Mouse (Mus musculus) hindbrain, embryonic 10.5 days (tissue): ENCODE data around the gene Ets1. TPM values are rescaled to one million over a fixed set of nuclear protein-coding genes. Genes with fewer than 3 reads are reported as not detected.

Source experiments
- DNase-seq: peaks from one replicate; pipeline ENCODE4 v3.0.0-alpha.2; 2017; ENCODE audit warnings: low spot score
- H3K27ac ChIP-seq: fragments of 300-500 bp; sonication (generic); 2 replicates; pipeline ENCODE4 v1.5.1; 2016; ENCODE audit warnings: mild to moderate bottlenecking, moderate library complexity
- H3K27me3 ChIP-seq: fragments of 300-500 bp; sonication (generic); 2 replicates; pipeline ENCODE4 v1.6.1; 2016; ENCODE audit warnings: mild to moderate bottlenecking; ENCODE audit not compliant: poor library complexity, insufficient read depth, severe bottlenecking
- H3K36me3 ChIP-seq: fragments of 300-500 bp; sonication (generic); 2 replicates; pipeline ENCODE4 v1.6.1; 2016; ENCODE audit warnings: mild to moderate bottlenecking, moderate library complexity
- H3K4me1 ChIP-seq: fragments of 300-500 bp; sonication (generic); replicated peaks from 2 replicates; pipeline ENCODE4 v1.6.1; 2016; ENCODE audit warnings: mild to moderate bottlenecking
- H3K4me3 ChIP-seq: fragments of 300-500 bp; sonication (generic); 2 replicates; pipeline ENCODE4 v1.5.1; 2016; ENCODE audit warnings: mild to moderate bottlenecking, moderate library complexity
- H3K9me3 ChIP-seq: fragments of 300-500 bp; sonication (generic); 2 replicates; pipeline ENCODE4 v1.6.1; 2016; ENCODE audit warnings: mild to moderate bottlenecking, moderate library complexity
- WGBS: fragments of 180-500 bp; shearing (Covaris S2); methylation state at CpG from one replicate; pipeline ENCODE4 v1.1.7; 2016; 5-methylcytosine and 5-hydroxymethylcytosine counted together
- polyA plus RNA-seq: library from polyadenylated mRNA; unstranded; fragments of >200 nt; fragmentation: Nextera tagmentation; extraction: Ambion mirVana; gene quantifications from 2 replicates; pipeline ENCODE4 v1.2.1, GENCODE M21; 2016

The Ets1 gene
- polyA plus RNA-seq, 1 experiment from 2014 or later = 29.0 TPM

- Histone ChIP-seq H3K4me1 (0 out of 2 replicates have a peak, but pooled peaks cover 2% of the 10 kb centered on the region), H3K9me3 (no peaks in the 10 kb centered on the region), H3K4me3 (no peak overlapping the region), H3K27ac (no peak overlapping the region), H3K27me3 (no peaks in the 10 kb centered on the region), H3K36me3 (no peaks in the 10 kb centered on the region)
- WGBS = 82% methylated on average over 5 of the region's 5 CpGs
- DNase-seq = no peak
Observed at GRCm38 (mm10) chr9:32758280-32758905, 122.4 kb downstream of the Ets1 start.

GRCm38 (mm10) chr9:32760649-32761157 lies 124.7 kb downstream of the Ets1 start:
- H3K27ac ChIP-seq = no peak overlapping the region
- H3K9me3 ChIP-seq = no peaks in the 10 kb centered on the region
- DNase-seq = no peak
- no peak overlapping the region for H3K4me3 ChIP-seq
- no peaks in the 10 kb centered on the region for H3K36me3 ChIP-seq
- H3K27me3 ChIP-seq = no peaks in the 10 kb centered on the region
- H3K4me1 ChIP-seq = peaks cover 4% of the 10 kb centered on the region; the same call in 1 of the 2 replicates
- 90% methylated on average over 4 of the region's 4 CpGs for WGBS

DNA sequence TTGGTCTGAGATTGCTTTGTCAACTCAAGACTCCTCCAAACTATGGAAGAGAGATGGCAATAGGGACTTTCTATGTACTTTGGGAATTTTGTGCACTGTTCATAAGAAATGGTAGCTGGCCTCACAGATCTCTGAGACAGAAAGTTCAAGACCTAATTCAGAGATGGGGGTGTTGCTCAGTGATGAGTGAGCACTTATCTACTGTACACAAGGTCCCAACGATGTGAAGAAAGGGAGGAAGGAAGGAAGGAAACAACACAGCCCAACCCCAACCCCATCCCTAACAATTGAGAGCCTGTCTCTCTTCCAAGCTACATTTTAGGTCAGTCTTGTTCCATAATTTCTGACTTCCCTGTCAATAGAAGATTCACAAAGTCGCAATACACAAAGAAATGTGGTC lies 125.3 kb downstream of the Ets1 start:
- Histone ChIP-seq H3K27me3 (no peaks in the 10 kb centered on the region), H3K36me3 (no peaks in the 10 kb centered on the region), H3K9me3 (no peaks in the 10 kb centered on the region), H3K4me1 (peaks cover 4% of the 10 kb centered on the region; the same call in 1 of the 2 replicates), H3K27ac (no peak overlapping the region), H3K4me3 (no peak overlapping the region)
- 88% methylated on average over 2 of the region's 2 CpGs for WGBS
- DNase-seq = no peak

DNA sequence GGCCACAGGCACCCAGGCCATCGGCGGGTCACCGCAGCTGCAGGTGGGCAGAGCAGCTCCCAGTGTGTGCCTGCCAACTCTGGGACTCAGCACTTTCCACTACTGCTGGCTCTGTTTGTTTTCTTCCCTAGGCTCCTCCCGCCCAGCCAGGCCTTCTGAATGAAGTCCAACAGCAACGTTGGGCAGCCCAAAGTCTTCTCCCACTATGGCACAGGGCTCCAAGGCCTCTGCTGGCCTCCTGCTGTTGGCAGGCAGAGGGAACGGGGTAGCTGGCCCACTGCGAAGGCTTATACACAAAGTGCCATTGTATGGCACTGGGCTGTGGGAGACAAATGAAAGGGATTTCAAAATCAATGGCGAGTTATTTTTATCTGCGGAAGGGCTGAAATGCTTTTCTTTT lies 128.4 kb downstream of the Ets1 start:
- Histone ChIP-seq H3K4me1 (peaks cover 4% of the 10 kb centered on the region; the same call in 1 of the 2 replicates), H3K27me3 (no peaks in the 10 kb centered on the region), H3K4me3 (no peak overlapping the region), H3K36me3 (no peaks in the 10 kb centered on the region), H3K9me3 (no peaks in the 10 kb centered on the region), H3K27ac (no peak overlapping the region)
- DNase-seq = no peak
- WGBS = 67% methylated on average over 9 of the region's 9 CpGs

DNA sequence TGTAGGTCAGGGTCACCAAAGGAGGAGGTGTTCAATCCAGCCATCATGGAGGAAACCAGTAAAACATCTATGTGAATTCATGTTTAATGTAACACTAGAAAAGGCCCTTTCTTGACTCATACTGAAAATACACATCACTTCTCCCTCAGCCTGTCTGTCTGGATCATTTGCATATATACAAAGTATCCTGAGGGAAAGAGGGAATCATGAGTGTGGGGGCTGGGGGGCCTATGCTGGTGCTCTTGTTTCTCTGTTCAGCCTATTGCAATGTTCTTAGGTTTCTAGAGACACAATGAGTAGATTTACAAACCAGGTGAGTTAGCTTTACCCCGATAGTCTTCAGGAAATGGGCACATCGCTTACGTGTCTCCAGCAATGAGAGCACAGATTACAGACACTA lies 129.1 kb downstream of the Ets1 start:
- WGBS = 97% methylated on average over 3 of the region's 3 CpGs
- H3K4me1 ChIP-seq = peaks cover 4% of the 10 kb centered on the region; the same call in 1 of the 2 replicates
- DNase-seq = no peak
- no peaks in the 10 kb centered on the region for H3K36me3 ChIP-seq
- H3K27me3 ChIP-seq = no peaks in the 10 kb centered on the region
- no peaks in the 10 kb centered on the region for H3K9me3 ChIP-seq
- no peak overlapping the region for H3K27ac ChIP-seq
- no peak overlapping the region for H3K4me3 ChIP-seq

- 61% methylated on average over 1 of the region's 1 CpGs for WGBS
- no peaks in the 10 kb centered on the region for H3K9me3 ChIP-seq
- no peak overlapping the region for H3K4me3 ChIP-seq
- no peaks in the 10 kb centered on the region for H3K36me3 ChIP-seq
- no peak for DNase-seq
- H3K27ac ChIP-seq = no peak overlapping the region
- no peaks in the 10 kb centered on the region for H3K27me3 ChIP-seq
- H3K4me1 ChIP-seq = no peaks in the 10 kb centered on the region
Observed at GRCm38 (mm10) chr9:32778866-32779265, 142.8 kb downstream of the Ets1 start.

- no peak for DNase-seq
- H3K9me3 ChIP-seq = no peaks in the 10 kb centered on the region
- WGBS = 78% methylated on average over 8 of the region's 8 CpGs
- H3K4me3 ChIP-seq = no peak overlapping the region
- no peaks in the 10 kb centered on the region for H3K27me3 ChIP-seq
- H3K36me3 ChIP-seq = no peaks in the 10 kb centered on the region
- H3K4me1 ChIP-seq = peaks cover 8% of the 10 kb centered on the region
- H3K27ac ChIP-seq = no peak overlapping the region
Observed at GRCm38 (mm10) chr9:32782391-32783092, 146.5 kb downstream of the Ets1 start.

- WGBS = 78% methylated on average over 7 of the region's 7 CpGs
- no peak overlapping the region for H3K27ac ChIP-seq
Observed at GRCm38 (mm10) chr9:32787091-32787490, 151.1 kb downstream of the Ets1 start.

GRCm38 (mm10) chr9:32787615-32788014 lies 151.6 kb downstream of the Ets1 start:
- peak; percentile 30 for DNase-seq
- Histone ChIP-seq H3K4me1 (peaks cover 26% of the 10 kb centered on the region), H3K27ac (no peak overlapping the region), H3K27me3 (no peaks in the 10 kb centered on the region), H3K9me3 (no peaks in the 10 kb centered on the region), H3K36me3 (no peaks in the 10 kb centered on the region), H3K4me3 (no peak overlapping the region)
- WGBS = 15% methylated on average over 1 of the region's 1 CpGs

More at GRCm38 (mm10) chr9:32787091-32787490, 151.1 kb downstream of the Ets1 start:
- Histone ChIP-seq H3K36me3 (no peaks in the 10 kb centered on the region), H3K4me3 (no peak overlapping the region), H3K27me3 (no peaks in the 10 kb centered on the region), H3K9me3 (no peaks in the 10 kb centered on the region), H3K4me1 (peaks cover 26% of the 10 kb centered on the region)
- DNase-seq = peak; percentile 21

DNA sequence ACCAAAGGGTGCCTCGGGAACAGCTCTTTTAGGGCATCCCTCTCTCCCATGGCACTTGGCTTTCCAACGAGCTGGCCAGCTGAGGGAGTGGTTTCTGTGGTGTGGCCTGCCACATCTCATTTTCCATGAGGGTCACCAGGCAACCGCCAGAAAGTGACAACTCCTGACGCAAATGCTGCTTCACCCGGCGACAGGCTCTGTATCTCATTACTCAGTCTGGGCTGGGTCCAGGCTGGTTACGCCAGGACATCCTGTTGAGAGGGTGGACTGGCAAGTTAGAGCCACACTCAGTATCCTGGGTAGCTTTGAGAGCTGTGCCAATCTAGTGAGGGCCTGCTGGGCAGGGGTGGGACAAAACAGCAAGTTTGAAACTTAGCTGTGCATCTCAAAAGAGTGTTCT lies 153.3 kb downstream of the Ets1 start:
- Histone ChIP-seq H3K27me3 (no peaks in the 10 kb centered on the region), H3K4me3 (no peak overlapping the region), H3K36me3 (no peaks in the 10 kb centered on the region), H3K27ac (no peak overlapping the region), H3K9me3 (no peaks in the 10 kb centered on the region), H3K4me1 (peaks cover 26% of the 10 kb centered on the region)
- WGBS = 55% methylated on average over 7 of the region's 7 CpGs
- no peak for DNase-seq

DNA sequence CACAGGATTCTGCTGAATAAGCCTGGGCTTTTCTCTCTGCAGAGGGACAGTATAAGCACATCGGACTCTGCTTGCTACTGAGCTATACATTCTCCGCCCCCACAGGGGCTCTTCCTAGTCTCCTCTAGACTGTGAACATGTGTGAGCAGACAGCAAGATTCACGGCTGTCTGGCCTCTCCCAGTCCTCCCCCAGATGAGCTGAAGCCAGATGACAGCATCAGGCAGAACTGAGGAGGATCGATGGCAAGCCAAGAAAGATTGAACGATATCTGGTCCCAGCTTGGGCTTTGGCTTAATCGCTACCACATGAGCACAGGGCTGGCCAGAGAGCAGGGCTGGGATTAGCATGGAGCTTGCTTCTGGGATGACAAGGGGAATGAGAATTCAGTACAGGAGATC lies 155.7 kb downstream of the Ets1 start:
- peaks cover 26% of the 10 kb centered on the region for H3K4me1 ChIP-seq
- 66% methylated on average over 6 of the region's 6 CpGs for WGBS
- no peak overlapping the region; the same call in 1 of the 2 replicates for H3K27ac ChIP-seq
- peak; percentile 10 for DNase-seq
- no peaks in the 10 kb centered on the region for H3K9me3 ChIP-seq
- H3K4me3 ChIP-seq = no peak overlapping the region
- H3K36me3 ChIP-seq = no peaks in the 10 kb centered on the region
- no peaks in the 10 kb centered on the region for H3K27me3 ChIP-seq

GRCm38 (mm10) chr9:32798171-32798570 lies 162.2 kb downstream of the Ets1 start:
- no peak for DNase-seq
- Histone ChIP-seq H3K27ac (no peak overlapping the region), H3K27me3 (no peaks in the 10 kb centered on the region), H3K4me1 (no peaks in the 10 kb centered on the region), H3K9me3 (no peaks in the 10 kb centered on the region), H3K36me3 (no peaks in the 10 kb centered on the region), H3K4me3 (no peak overlapping the region)
- WGBS = 91% methylated on average over 1 of the region's 1 CpGs

DNA sequence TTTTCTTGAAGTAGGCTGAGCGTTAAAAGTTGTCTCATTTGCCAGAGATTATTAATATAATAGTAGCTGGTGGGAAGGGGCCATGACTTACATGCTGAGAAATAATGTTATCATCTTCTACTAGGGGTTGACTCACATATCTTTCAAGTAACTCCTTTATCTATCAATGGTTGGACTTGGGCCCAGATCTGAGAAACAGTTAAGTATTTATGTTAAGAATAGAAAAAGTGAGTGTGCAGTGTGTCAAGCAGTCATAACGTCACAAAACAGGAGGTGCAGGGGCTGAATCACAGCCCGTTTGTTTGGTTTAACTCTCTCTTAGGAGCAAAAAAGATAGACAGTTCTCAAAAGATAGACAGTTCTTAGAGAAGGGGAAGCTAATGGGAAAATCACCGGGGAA lies 170.1 kb downstream of the Ets1 start:
- Histone ChIP-seq H3K4me3 (no peak overlapping the region), H3K27ac (no peak overlapping the region), H3K9me3 (no peaks in the 10 kb centered on the region), H3K4me1 (no peaks in the 10 kb centered on the region), H3K36me3 (no peaks in the 10 kb centered on the region), H3K27me3 (no peaks in the 10 kb centered on the region)
- DNase-seq = no peak
- WGBS = 90% methylated on average over 4 of the region's 4 CpGs
